Mouse (Mus musculus) heart, embryonic 14.5 days (tissue): ENCODE measurements around the gene Mgll. TPM values are rescaled to one million over a fixed set of nuclear protein-coding genes. Genes with fewer than 3 reads are reported as not detected.

ENCODE experiments used
- ATAC-seq: fragments of 200-750 bp; cut with Nextera tagmentation; 2 replicates; pipeline ENCODE4 v1.8.0; 2017; ENCODE audit warnings: low read depth, moderate TSS enrichment; ENCODE audit not compliant: insufficient number of reproducible peaks, insufficient read depth, low FRiP score
- H3K27ac ChIP-seq, 2 experiments: fragments of 200-500 bp in 1 of 2; fragments of 300-500 bp in 1 of 2; sonication (generic) in 1 of 2; replicated peaks in 1 of 2; 2 replicates each; pipeline ENCODE4 v1.5.1; 2012 to 2014; ENCODE audit warnings: low read depth in 2 of 2, low read length in 2 of 2, control low read depth in 1 of 2, mild to moderate bottlenecking in 1 of 2, mixed read lengths in 1 of 2; ENCODE audit not compliant: control insufficient read depth in 1 of 2, insufficient read depth in 1 of 2
- H3K27me3 ChIP-seq: fragments of 300-500 bp; sonication (generic); 2 replicates; pipeline ENCODE4 v1.6.1; 2014; ENCODE audit warnings: mild to moderate bottlenecking, low read length, control low read depth; ENCODE audit not compliant: control insufficient read depth, insufficient read depth
- H3K36me3 ChIP-seq: fragments of 300-500 bp; sonication (generic); 2 replicates; pipeline ENCODE4 v1.6.1; 2014; ENCODE audit warnings: mild to moderate bottlenecking, control low read depth, low read length, mixed read lengths; ENCODE audit not compliant: control insufficient read depth, insufficient read depth
- H3K4me1 ChIP-seq, 2 experiments: fragments of 200-500 bp in 1 of 2; fragments of 300-500 bp in 1 of 2; sonication (generic) in 1 of 2; 2 replicates each; pipeline ENCODE4 v1.6.1; 2012 to 2014; ENCODE audit warnings: low read length in 2 of 2, control low read depth in 1 of 2, mixed read lengths in 1 of 2; ENCODE audit not compliant: control insufficient read depth in 2 of 2, insufficient read depth in 2 of 2
- H3K4me2 ChIP-seq: fragments of 300-500 bp; sonication (generic); 2 replicates; pipeline ENCODE4 v1.6.1; 2014; ENCODE audit warnings: mild to moderate bottlenecking, low read length
- H3K4me3 ChIP-seq, 2 experiments: fragments of 200-500 bp in 1 of 2; fragments of 300-500 bp in 1 of 2; sonication (generic) in 1 of 2; 2 replicates each; pipeline ENCODE4 v1.5.1; 2012 to 2014; ENCODE audit warnings: low read length in 2 of 2, mild to moderate bottlenecking in 2 of 2, control low read depth in 1 of 2, low read depth in 1 of 2, moderate library complexity in 1 of 2; ENCODE audit not compliant: control insufficient read depth in 1 of 2, insufficient read depth in 1 of 2
- H3K9ac ChIP-seq: fragments of 300-500 bp; sonication (generic); 2 replicates; pipeline ENCODE4 v1.6.1; 2014; ENCODE audit warnings: mild to moderate bottlenecking, low read length
- H3K9me3 ChIP-seq: fragments of 300-500 bp; sonication (generic); 2 replicates; pipeline ENCODE4 v1.6.1; 2016; ENCODE audit warnings: low read length, control low read depth; ENCODE audit not compliant: control insufficient read depth
- WGBS: fragments of 180-500 bp; shearing (Covaris S2); extraction: QIAGEN DNeasy Blood & Tissue Kit; methylation state at CpG from one replicate; pipeline ENCODE4 v1.1.7; 2014; 5-methylcytosine and 5-hydroxymethylcytosine counted together
- polyA plus RNA-seq: library from polyadenylated mRNA; unstranded; fragments of >200 nt; fragmentation: Nextera tagmentation; extraction: Ambion mirVana; gene quantifications from 2 replicates; pipeline ENCODE4 v1.2.1, GENCODE M21; 2014

Gene Mgll
- polyA plus RNA-seq, 1 experiment from 2014 or later, result 28.7 TPM

DNA sequence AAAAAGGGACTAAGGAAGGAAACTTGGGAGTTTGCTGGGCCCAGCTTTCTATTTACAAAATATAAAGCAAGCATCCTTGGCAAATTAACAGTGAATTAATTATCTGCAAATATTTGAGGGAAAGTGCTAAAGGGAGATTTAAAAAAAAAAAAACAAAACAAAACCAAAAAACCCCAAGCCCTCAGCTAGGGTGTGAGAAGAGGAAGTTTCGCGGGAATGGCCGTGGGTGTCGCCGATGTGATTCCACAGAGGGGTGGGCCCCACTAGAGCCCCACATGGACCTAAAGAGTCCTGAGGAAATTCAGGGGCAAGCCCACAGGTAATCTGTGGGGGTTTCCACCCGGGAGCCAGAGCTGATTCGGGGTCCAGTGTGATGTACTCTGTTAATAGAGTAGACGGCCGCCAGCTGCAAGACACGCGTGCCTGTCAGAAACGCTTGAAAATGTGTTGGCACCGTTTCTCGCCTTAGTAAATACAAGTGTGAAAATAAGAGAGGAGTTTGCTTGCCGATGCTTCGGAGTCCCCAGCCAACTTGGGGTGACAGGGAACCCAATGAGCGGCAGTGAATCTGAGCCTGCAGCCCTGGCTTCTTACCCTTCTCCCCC is 46.2 kb downstream of the Mgll start:
- no peaks in the 10 kb centered on the region for H3K9me3 ChIP-seq
- no peak overlapping the region for H3K4me2 ChIP-seq
- H3K4me3 ChIP-seq, result no peak overlapping the region
- H3K36me3 ChIP-seq, result no peaks in the 10 kb centered on the region
- H3K4me1 ChIP-seq, result peaks cover 13 to 15% of the 10 kb centered on the region in 2 experiments
- no peak overlapping the region for H3K9ac ChIP-seq
- no peak for ATAC-seq
- no peaks in the 10 kb centered on the region for H3K27me3 ChIP-seq
- 78% methylated on average over 17 of the region's 17 CpGs for WGBS
- H3K27ac ChIP-seq, result no peak overlapping the region

DNA sequence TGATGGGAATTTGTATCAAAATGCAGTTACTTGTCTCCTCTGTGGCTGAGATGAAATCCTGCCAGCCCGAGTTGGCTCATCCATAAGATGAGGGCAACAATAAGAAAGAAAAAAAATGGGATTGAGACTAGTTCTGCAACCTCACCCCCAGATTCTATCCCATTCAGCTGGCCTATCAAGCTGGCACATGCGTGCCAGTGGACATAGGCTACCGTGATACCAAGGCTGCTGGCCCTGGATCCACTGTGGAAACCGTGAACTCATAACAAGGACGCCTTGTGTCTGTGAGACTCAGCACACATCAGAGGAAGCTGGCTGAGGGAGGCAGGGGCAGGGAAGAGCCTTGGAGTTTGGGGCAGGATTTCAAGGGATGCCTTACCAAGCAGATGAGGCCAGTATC is 46.8 kb downstream of the Mgll start:
- Histone ChIP-seq H3K27ac (no peak overlapping the region), H3K4me3 (no peak overlapping the region)
- 83% methylated on average over 5 of the region's 5 CpGs for WGBS

DNA sequence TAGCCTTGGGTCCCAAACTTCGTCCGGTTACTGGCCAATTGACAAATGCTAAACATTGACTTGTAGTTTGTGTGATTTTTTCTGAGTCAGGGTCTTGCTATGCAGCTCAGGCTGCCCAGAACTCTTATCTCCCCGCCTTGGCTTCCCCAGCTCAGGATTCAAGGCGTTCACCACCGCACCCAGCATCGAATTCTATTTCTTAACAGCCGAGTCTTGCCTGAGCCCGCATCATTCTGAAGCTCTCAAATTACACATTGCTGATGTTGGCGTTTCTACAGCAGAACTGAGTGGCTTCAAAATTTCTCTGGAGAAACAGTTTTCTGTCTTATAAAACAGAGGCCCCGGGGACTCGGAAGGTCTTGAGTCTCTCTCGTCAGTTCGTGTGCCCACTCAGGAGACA is 47.8 kb downstream of the Mgll start:
- no peaks in the 10 kb centered on the region for H3K27me3 ChIP-seq
- no peaks in the 10 kb centered on the region for H3K9me3 ChIP-seq
- no peak for ATAC-seq
- H3K36me3 ChIP-seq, result no peaks in the 10 kb centered on the region
- no peak overlapping the region for H3K27ac ChIP-seq
- no peak overlapping the region for H3K4me3 ChIP-seq
- H3K4me2 ChIP-seq, result no peak overlapping the region
- WGBS, result 71% methylated on average over 13 of the region's 13 CpGs
- peaks cover 12 to 19% of the 10 kb centered on the region in 2 experiments for H3K4me1 ChIP-seq
- H3K9ac ChIP-seq, result no peak overlapping the region

More for the DNA sequence above, 46.8 kb downstream of the Mgll start:
- Histone ChIP-seq H3K36me3 (no peaks in the 10 kb centered on the region), H3K4me1 (peaks cover 13 to 16% of the 10 kb centered on the region in 2 experiments), H3K9ac (no peak overlapping the region), H3K4me2 (no peak overlapping the region), H3K9me3 (no peaks in the 10 kb centered on the region), H3K27me3 (no peaks in the 10 kb centered on the region)
- ATAC-seq, result no peak

DNA sequence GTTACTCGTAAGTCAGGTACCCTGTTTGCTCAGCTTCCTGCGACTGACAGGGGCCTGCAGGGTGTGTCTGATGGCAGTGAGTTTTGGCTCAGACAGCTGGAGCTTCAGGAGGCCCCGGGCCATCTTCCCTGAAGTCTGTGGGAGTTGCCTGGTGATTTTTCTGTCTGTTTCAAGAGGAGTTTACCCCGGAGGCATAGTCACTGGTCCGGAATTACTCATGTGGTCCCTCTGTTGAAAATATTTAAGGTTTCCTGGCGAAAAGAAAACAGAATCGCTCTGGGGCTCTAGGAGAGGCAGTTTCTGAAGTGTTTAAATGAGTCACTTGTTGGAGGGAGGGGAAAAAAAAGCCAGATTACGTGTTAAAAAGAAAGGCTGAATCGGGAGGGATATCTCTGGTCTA is 49.8 kb downstream of the Mgll start:
- no peak overlapping the region for H3K9ac ChIP-seq
- no peaks in the 10 kb centered on the region for H3K27me3 ChIP-seq
- WGBS, result 56% methylated on average over 9 of the region's 9 CpGs
- ATAC-seq, result no peak
- no peak overlapping the region for H3K4me2 ChIP-seq
- H3K9me3 ChIP-seq, result no peaks in the 10 kb centered on the region
- no peaks in the 10 kb centered on the region for H3K36me3 ChIP-seq
- peaks cover 13 to 18% of the 10 kb centered on the region in 2 experiments; a peak in 3 of 4 replicates for H3K4me1 ChIP-seq
- H3K27ac ChIP-seq, result no peak overlapping the region
- no peak overlapping the region for H3K4me3 ChIP-seq

DNA sequence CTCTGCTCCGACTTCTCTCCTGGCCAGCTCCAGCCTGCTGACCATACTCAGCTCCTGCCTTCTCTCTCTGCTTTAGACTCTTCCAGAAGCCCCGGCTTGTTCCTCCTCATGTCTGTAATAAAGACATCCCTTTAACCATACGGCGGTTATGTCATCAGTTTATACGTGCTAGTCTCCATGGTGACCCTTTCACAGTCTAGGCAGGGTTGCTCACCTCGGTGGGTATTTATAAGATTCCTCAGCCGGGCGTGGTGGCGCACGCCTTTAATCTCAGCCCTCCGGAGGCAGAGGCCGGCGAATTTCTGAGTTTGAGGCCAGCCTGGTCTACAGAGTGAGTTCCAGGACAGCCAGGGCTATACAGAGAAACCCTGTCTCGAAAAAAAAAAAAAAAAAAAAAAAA is 51.1 kb downstream of the Mgll start:
- no peak overlapping the region for H3K4me3 ChIP-seq
- H3K9ac ChIP-seq, result no peak overlapping the region
- WGBS, result 75% methylated on average over 13 of the region's 14 CpGs
- ATAC-seq, result no peak
- H3K4me1 ChIP-seq, result peaks cover 9 to 14% of the 10 kb centered on the region in 2 experiments; a peak in 3 of 4 replicates
- H3K36me3 ChIP-seq, result no peaks in the 10 kb centered on the region
- H3K4me2 ChIP-seq, result no peak overlapping the region
- H3K27ac ChIP-seq, result no peak overlapping the region
- no peaks in the 10 kb centered on the region for H3K9me3 ChIP-seq
- H3K27me3 ChIP-seq, result no peaks in the 10 kb centered on the region

DNA sequence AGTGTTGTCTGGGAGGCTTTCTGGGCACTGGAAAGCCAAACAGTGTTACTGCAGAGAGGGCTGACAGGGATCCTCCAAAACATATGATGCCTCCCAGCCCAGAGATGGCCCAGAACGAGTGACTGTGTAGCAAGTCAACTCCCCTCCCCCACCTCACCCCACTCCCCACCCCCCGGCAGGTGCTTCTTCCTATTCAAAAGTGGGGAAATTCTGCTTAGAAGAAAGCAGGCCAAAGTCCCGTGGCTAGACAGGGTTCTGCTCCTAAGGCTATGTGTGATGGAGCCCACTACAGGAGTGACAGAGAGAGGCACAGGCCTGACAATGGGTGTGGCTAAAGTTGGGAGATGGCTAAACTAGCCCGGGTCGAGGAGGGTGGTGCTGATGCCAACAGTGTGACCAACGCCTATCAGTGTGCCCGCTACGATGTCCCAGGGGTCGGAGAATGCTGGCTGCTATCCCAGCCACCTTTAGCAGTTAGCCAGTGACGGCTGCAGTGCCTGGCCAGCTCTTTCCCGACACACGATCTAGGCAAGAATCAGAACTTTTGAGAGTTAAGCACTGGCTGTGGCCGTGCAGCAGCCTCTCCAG is 52.2 kb downstream of the Mgll start:
- peaks cover 9 to 14% of the 10 kb centered on the region in 2 experiments; a peak in 3 of 4 replicates for H3K4me1 ChIP-seq
- H3K4me2 ChIP-seq, result peak overlapping the region; percentile 18; the same call in 1 of the 2 replicates
- H3K27me3 ChIP-seq, result no peaks in the 10 kb centered on the region
- H3K9me3 ChIP-seq, result no peaks in the 10 kb centered on the region
- peak overlapping the region; percentile 12; the same call in 1 of the 2 replicates for H3K9ac ChIP-seq
- H3K4me3 ChIP-seq, result no peak overlapping the region
- no peaks in the 10 kb centered on the region for H3K36me3 ChIP-seq
- 45% methylated on average over 13 of the region's 13 CpGs for WGBS
- ATAC-seq, result 0 out of 2 replicates have a peak, but pooled peaks have one; percentile 24
- no peak overlapping the region for H3K27ac ChIP-seq

DNA sequence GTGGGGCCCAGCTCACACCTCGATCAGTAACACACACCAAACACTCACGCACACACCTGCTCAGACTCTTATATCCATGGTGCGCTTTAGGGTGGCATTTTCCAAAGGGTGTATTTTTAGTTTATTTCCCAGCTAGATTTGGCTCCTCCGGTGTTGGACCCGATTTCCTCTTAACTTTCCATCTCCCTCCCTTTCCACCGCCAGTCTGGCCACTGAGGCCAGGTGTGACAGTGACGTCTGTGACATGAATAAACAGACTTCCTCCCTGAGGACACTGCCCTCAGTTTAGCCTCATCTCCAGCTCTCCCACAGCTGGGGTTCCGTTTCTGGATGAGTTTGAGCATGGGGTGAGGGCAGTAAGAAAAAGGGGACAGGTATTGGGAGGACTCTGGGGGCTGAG is 52.8 kb downstream of the Mgll start:
- H3K27ac ChIP-seq, result no peak overlapping the region
- no peak for ATAC-seq
- WGBS, result 66% methylated on average over 8 of the region's 8 CpGs

More for the DNA sequence above, 52.8 kb downstream of the Mgll start:
- H3K36me3 ChIP-seq, result no peaks in the 10 kb centered on the region
- H3K27me3 ChIP-seq, result no peaks in the 10 kb centered on the region
- H3K4me2 ChIP-seq, result peak overlapping the region; percentile 18; the same call in 1 of the 2 replicates
- no peak overlapping the region for H3K4me3 ChIP-seq
- peak overlapping the region; percentile 12; the same call in 1 of the 2 replicates for H3K9ac ChIP-seq
- H3K9me3 ChIP-seq, result no peaks in the 10 kb centered on the region
- H3K4me1 ChIP-seq, result peaks cover 10 to 14% of the 10 kb centered on the region in 2 experiments
